Comparison of ENCODE assay signal across 28 mouse cellular contexts in the genomic region with DNA sequence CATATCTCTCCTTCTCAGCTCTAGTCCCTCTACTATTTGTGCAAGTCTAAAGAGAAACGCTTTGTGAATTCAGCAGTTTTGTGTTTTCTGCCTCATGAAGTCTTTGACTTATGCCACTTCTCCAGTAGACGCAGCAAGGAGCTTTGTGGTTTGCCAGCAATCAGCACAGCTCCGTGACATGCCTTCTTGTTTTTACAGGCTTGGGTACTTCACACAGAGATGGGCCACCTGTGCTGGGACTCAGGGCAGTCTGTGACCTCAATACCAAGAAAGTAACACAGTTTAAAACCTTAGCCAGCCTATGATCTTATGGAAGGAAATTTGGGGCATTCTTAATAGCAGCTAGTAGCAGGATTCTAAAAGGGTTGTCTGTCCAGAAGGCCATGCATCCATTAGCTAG.
A peak's percentile ranks its signal among the peaks of the same experiment; 100 is the strongest.
DNase-seq lines count a peak whose midpoint lies in the region; ATAC-seq lines count a peak whose summit lies in the region.
"Had no signal": no experiment of that assay in that cellular context is flagged by ENCODE, and none has a peak within 500 bp of the region (broad histone marks: within the 10 kb centered on the region; RNA-seq: fewer than 3 reads in every experiment).

No protein-coding gene starts in this region.

- 41% methylated on average over 3 of the region's 3 CpGs for WGBS in kidney, embryonic 16.5 days
- 90% methylated on average over 3 of the region's 3 CpGs for WGBS in hindbrain, embryonic 14.5 days

- H3K36me3 ChIP-seq in kidney, embryonic 16.5 days (ENCODE audit: insufficient read depth, low read length): no peaks in the 10 kb centered on the region
- no peaks in the 10 kb centered on the region for H3K36me3 ChIP-seq in hindbrain, embryonic 14.5 days (replicated peaks; ENCODE audit: control insufficient read depth, insufficient read depth)
- H3K36me3 ChIP-seq: embryonic facial prominence, embryonic 13.5 days; G1E; heart, embryonic 15.5 days; limb, embryonic 15.5 days; midbrain, embryonic 13.5 days had no signal

- no peak overlapping the region for H3K4me3 ChIP-seq in kidney, embryonic 16.5 days (ENCODE audit: low read length)
- H3K4me3 ChIP-seq in hindbrain, embryonic 14.5 days (replicated peaks; ENCODE audit: low read length): no peak overlapping the region
- H3K4me3 ChIP-seq: embryonic facial prominence, embryonic 13.5 days; erythroblast, embryonic 14.5 days; forebrain, embryonic 13.5 days; gastrocnemius, adult 2 months; heart, embryonic 15.5 days; left cerebral cortex, adult 2 months; limb, embryonic 15.5 days; megakaryocyte, embryonic 14.5 days; midbrain, embryonic 13.5 days had no signal

- intact Hi-C loops in heart, postnatal 36 days (cut with DNase I): no loop called here
- intact Hi-C loops in heart, postnatal 10 days (cut with DNase I): no loop called here

- no peak for DNase-seq in kidney, postnatal 36 days
- peak; percentile 3 for DNase-seq in cerebellum, adult 11 months
- peak; percentile 6 for DNase-seq in cerebellum, adult 8-10 months
- DNase-seq in cerebellum, postnatal 36 days: peak; percentile 12 to 18
- no peak for DNase-seq in hindbrain, embryonic 14.5 days (ENCODE audit: low spot score)
- DNase-seq in heart, postnatal 36 days: no peak
- DNase-seq in heart, postnatal 10 days: no peak
- DNase-seq: adrenal gland, adult 2 months; embryo, embryonic 11 days; gastrocnemius, adult 2 months; kidney, postnatal 10 days; left cerebral cortex, postnatal 4 days; lung, embryonic 14.5 days had no signal

- no peak overlapping the region for H3K9ac ChIP-seq in kidney, embryonic 16.5 days (replicated peaks; ENCODE audit: low read length)
- H3K9ac ChIP-seq in hindbrain, embryonic 14.5 days: no peak overlapping the region
- H3K9ac ChIP-seq: embryonic facial prominence, embryonic 13.5 days; forebrain, embryonic 13.5 days; heart, embryonic 15.5 days; limb, embryonic 15.5 days; liver, embryonic 14.5 days; lung, embryonic 14.5 days; midbrain, embryonic 13.5 days had no signal

- peak; percentile 79; the same call in 1 of the 2 replicates for ATAC-seq in kidney, embryonic 16.5 days (ENCODE audit: low FRiP score, low TSS enrichment)
- ATAC-seq in hindbrain, embryonic 14.5 days (ENCODE audit: low FRiP score): no peak
- ATAC-seq: forebrain, embryonic 13.5 days; hindbrain, postnatal 0 days; intestine, embryonic 16.5 days; midbrain, embryonic 13.5 days; Patski had no signal

- H3K27me3 ChIP-seq in kidney, embryonic 16.5 days (ENCODE audit: insufficient read depth, low read length): no peaks in the 10 kb centered on the region
- H3K27me3 ChIP-seq in hindbrain, embryonic 14.5 days (ENCODE audit: control insufficient read depth, insufficient read depth, low read length): no peaks in the 10 kb centered on the region
- H3K27me3 ChIP-seq: CH12.LX; embryonic facial prominence, embryonic 13.5 days; forebrain, embryonic 13.5 days; heart, embryonic 15.5 days; limb, embryonic 15.5 days; megakaryocyte, embryonic 14.5 days; midbrain, embryonic 13.5 days; Patski had no signal

- no peak overlapping the region for H3K4me2 ChIP-seq in kidney, embryonic 16.5 days (replicated peaks; ENCODE audit: low read depth, low read length)
- no peak overlapping the region for H3K4me2 ChIP-seq in hindbrain, embryonic 14.5 days (replicated peaks)
- H3K4me2 ChIP-seq: embryonic facial prominence, embryonic 13.5 days; forebrain, embryonic 13.5 days; heart, embryonic 15.5 days; limb, embryonic 15.5 days; lung, embryonic 14.5 days; midbrain, embryonic 13.5 days had no signal

- H3K27ac ChIP-seq in kidney, embryonic 16.5 days (ENCODE audit: low read length): no peak overlapping the region
- H3K27ac ChIP-seq in hindbrain, embryonic 14.5 days: no peak overlapping the region
- H3K27ac ChIP-seq: embryonic facial prominence, embryonic 13.5 days; forebrain, embryonic 13.5 days; gastrocnemius, adult 2 months; heart, embryonic 15.5 days; hindbrain, postnatal 0 days; left cerebral cortex, adult 2 months; limb, embryonic 15.5 days; liver, embryonic 14.5 days; midbrain, embryonic 13.5 days had no signal

- H3K9me3 ChIP-seq in kidney, embryonic 16.5 days (ENCODE audit: low read length): no peaks in the 10 kb centered on the region
- H3K9me3 ChIP-seq in hindbrain, embryonic 14.5 days (ENCODE audit: control insufficient read depth, low read length): no peaks in the 10 kb centered on the region
- H3K9me3 ChIP-seq: embryonic facial prominence, embryonic 13.5 days; heart, embryonic 15.5 days; limb, embryonic 15.5 days; midbrain, embryonic 13.5 days had no signal

- H3K4me1 ChIP-seq in kidney, embryonic 16.5 days (ENCODE audit: insufficient read depth, low read length): no peaks in the 10 kb centered on the region
- H3K4me1 ChIP-seq in hindbrain, embryonic 14.5 days (replicated peaks; ENCODE audit: control insufficient read depth, insufficient read depth, low read length): no peaks in the 10 kb centered on the region
- H3K4me1 ChIP-seq: embryonic facial prominence, embryonic 13.5 days; limb, embryonic 15.5 days; megakaryocyte, embryonic 14.5 days; midbrain, embryonic 13.5 days had no signal

Comparison
In these comparisons a context has a peak if more than half of its experiments do, and no peak if none do; other contexts are left out.
1. DNase-seq: peak in cerebellum, adult 11 months (single experiment), cerebellum, adult 8-10 months (single experiment) and cerebellum, postnatal 36 days (2 of 2); none in kidney, postnatal 36 days (0 of 2), hindbrain, embryonic 14.5 days (single experiment), heart, postnatal 36 days (0 of 2) and heart, postnatal 10 days (0 of 2).